Mouse (Mus musculus): Measurements from ENCODE around the gene Atp8b3. TPM values are rescaled to one million over a fixed set of nuclear protein-coding genes. Genes with fewer than 3 reads are reported as not detected.
A peak's percentile ranks its signal among the peaks of the same experiment; 100 is the strongest.

The Atp8b3 gene
- 1.2 and 1.3 TPM in 2 replicates for polyA plus RNA-seq (2015; fragmentation: Nextera tagmentation; extraction: Ambion mirVana)

DNA sequence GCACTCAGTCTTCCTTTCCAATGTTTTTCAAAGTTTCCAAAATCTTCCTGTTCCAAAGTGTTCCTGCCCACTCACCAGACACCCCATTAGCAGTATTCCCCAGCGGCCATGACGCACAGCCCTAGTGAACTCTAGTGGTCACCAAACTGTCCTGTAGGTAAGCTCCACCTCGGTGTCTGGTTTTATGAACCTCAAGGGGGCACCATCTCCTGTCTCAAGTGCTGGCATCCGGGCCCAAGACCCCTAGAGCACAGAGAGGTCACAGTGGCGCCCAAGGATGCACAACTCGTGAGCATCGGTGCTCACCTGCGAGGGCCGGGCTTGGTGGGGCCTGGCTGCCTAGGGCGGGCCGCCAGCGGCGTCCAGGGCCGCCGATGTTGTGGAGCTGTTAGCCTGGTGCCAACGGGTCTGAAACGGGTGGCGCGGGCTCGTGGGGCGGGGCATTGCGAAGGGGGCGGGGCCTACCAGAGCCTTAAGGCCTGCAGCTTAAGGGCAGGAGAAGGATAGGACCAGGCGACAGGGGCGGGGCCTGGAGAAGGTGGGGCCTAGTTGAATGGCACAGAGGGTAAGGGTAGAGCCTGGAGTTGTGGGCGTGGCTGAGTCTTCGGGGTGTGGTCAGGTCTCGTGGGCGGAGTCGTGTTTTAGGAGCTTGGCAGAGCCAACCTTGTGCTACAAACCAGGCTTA, at the start of gene Atp8b3:
Gene Atp8b3, minus strand, starts transcription at position 415 of the 685 bp plus-strand sequence.
- H3K9ac ChIP-seq: no peak within 1 kb of the TSS
- H3K27ac ChIP-seq: no peak within 1 kb of the TSS
- H3K4me1 ChIP-seq (replicated peaks): peaks cover 9% of the 10 kb centered on the region
- WGBS: 3% methylated on average over 30 of the region's 30 CpGs
- peaks cover 29% of the 10 kb centered on the region for H3K36me3 ChIP-seq
- H3K4me2 ChIP-seq: peak within 1 kb of the TSS; percentile 34
- H3K4me3 ChIP-seq: no peak within 1 kb of the TSS
- no peak for ATAC-seq (ENCODE audit: low FRiP score)
- H3K27me3 ChIP-seq: peaks cover 53% of the 10 kb centered on the region
- no peaks in the 10 kb centered on the region for H3K9me3 ChIP-seq

GRCm38 (mm10) chr10:80587305-80587657, 48.4 kb upstream of the Atp8b3 start:
- no peaks in the 10 kb centered on the region for H3K27me3 ChIP-seq
- H3K36me3 ChIP-seq: peaks cover 40% of the 10 kb centered on the region
- WGBS: 27% methylated on average over 4 of the region's 4 CpGs
- H3K9me3 ChIP-seq: no peaks in the 10 kb centered on the region
- 0 out of 2 replicates have a peak overlapping the region, but pooled peaks have one; percentile 19 for H3K9ac ChIP-seq
- no peak overlapping the region for H3K4me3 ChIP-seq
- H3K4me1 ChIP-seq (replicated peaks): peaks cover 33% of the 10 kb centered on the region
- H3K27ac ChIP-seq: peak overlapping the region; percentile 62
- no peak overlapping the region for H3K4me2 ChIP-seq
- no peak for ATAC-seq (ENCODE audit: low FRiP score)

DNA sequence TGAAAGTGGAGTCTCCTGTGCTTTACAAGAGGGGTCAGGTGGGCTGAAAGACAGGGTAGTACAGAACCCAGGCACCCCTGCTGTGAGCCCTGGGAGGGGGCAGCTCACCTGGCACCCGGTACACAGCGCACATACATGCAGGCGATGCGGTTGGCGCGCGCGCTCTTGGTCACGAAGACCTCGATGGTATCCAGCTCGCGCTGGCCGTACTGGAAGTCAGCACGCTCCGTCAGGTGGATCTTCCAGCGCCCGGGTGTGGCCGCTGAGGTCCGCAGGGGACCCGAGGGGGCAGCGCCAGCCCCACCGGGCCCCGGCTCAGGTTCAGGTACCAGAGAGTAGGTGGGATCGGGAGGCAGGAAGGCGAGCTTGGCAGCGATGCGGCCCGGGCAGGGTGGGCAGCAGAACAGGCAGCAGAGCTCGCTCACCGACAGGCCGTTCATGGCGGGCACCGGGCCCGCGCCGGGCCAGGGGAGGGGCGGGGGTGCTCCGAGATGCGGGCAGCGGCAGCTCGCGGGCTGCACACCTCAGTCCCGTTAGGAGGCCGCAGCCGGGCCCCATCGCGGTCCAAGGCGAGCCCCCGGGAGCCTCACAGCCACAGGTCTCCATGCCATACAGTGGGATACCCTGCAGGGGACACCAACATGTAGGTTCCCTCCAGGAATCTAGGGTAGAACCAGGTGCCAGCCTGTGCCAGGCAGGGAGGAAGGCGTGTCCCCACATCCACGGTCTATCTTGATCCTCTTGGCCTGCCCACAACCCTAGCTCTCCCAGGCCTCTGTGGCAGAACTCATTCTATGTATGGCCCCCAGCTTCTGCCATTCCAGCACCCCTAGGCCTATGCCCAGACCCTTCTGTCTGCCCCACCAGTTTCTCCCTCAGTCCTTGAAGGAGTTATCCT, 47.7 kb upstream of the Atp8b3 start:
- Histone ChIP-seq H3K9ac (0 out of 2 replicates have a peak overlapping the region, but pooled peaks have one; percentile 19), H3K4me3 (no peak overlapping the region), H3K27me3 (no peaks in the 10 kb centered on the region), H3K4me2 (peak overlapping the region; percentile 10; the same call in 1 of the 2 replicates), H3K9me3 (no peaks in the 10 kb centered on the region), H3K36me3 (peaks cover 44% of the 10 kb centered on the region), H3K27ac (peak overlapping the region; percentile 62), H3K4me1 (replicated peaks) (peaks cover 33% of the 10 kb centered on the region)
- ATAC-seq (ENCODE audit: low FRiP score): no peak
- 94% methylated on average over 47 of the region's 51 CpGs for WGBS

DNA sequence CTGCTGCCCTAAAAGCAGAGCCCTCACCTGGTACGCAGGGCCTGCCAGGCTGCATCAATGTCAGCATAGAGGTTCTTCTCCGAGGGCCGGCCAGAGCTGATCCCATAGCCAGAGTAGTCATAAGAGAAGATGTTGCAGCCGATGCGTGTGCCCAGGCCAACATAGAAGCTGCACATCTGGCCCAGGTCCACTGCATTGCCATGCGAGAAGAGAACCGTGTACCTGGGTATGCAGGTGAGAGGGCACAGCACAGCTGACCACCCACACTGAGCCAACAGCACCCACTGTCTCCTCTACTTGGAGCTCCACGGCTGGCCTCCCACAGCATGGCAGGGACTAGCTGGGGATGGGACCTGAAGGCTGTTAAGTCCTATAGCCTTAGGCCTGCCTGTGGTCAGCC, 46.7 kb upstream of the Atp8b3 start:
- peak overlapping the region; percentile 46; the same call in 1 of the 2 replicates for H3K9ac ChIP-seq
- H3K27me3 ChIP-seq: no peaks in the 10 kb centered on the region
- no peak overlapping the region for H3K27ac ChIP-seq
- peaks cover 33% of the 10 kb centered on the region for H3K4me1 ChIP-seq (replicated peaks)
- no peak overlapping the region for H3K4me3 ChIP-seq
- peak overlapping the region; percentile 10; the same call in 1 of the 2 replicates for H3K4me2 ChIP-seq
- H3K9me3 ChIP-seq: no peaks in the 10 kb centered on the region
- ATAC-seq (ENCODE audit: low FRiP score): no peak
- H3K36me3 ChIP-seq: peaks cover 44% of the 10 kb centered on the region
- WGBS: 95% methylated on average over 8 of the region's 8 CpGs

DNA sequence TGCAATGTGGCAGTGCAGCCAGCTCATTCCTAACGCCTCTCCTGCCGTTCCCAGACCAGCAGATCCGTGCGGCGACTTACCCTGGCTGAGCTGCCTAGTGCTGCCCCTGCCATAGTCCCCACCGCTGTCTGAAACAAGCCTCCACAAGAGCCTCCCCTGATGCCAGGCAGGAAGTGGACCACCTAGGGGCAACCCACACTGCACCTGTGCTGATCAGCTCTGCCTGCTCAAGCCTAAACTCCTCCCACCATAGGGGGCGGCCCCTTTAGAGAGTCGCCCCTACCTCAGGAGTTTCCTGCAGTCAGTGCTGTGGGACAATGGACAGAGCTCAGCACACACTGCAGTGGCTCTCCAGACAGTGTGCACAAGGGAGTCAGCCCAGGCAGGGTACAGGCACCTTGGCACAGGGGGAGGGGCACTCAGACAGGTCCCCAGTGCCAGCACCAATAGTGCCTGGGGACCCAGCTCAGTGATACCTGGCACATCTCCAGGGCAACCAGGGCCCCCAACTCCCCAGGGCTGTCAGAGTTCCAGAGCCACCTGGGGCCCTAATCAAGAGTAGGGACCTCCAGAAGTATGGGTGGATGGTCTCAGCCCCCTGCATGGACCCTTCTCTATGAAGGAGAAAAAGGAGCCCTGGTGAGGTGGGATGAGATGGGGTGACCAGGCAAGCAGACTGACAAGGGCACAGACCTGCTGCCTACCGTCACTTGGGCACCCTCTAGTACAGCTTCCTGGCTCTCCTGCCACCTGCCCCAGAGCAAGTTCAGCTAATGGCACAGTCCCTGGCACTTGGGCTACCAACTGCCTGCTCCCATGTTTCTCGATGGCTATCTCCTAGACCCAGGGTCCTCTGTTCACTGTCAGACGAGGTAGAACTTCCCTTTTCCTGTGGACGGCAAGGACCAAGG, 46.0 kb upstream of the Atp8b3 start:
- H3K4me2 ChIP-seq: no peak overlapping the region; the same call in 1 of the 2 replicates

GRCm38 (mm10) chr10:80584045-80584488, 45.1 kb upstream of the Atp8b3 start:
- no peaks in the 10 kb centered on the region for H3K9me3 ChIP-seq
- no peak overlapping the region for H3K9ac ChIP-seq
- WGBS: 69% methylated on average over 12 of the region's 12 CpGs
- H3K27me3 ChIP-seq: no peaks in the 10 kb centered on the region
- no peak overlapping the region for H3K4me3 ChIP-seq
- no peak overlapping the region for H3K27ac ChIP-seq
- H3K4me2 ChIP-seq: no peak overlapping the region
- H3K36me3 ChIP-seq: peaks cover 44% of the 10 kb centered on the region
- ATAC-seq (ENCODE audit: low FRiP score): no peak
- H3K4me1 ChIP-seq (replicated peaks): peaks cover 32% of the 10 kb centered on the region

More for the DNA sequence above, 46.0 kb upstream of the Atp8b3 start:
- Histone ChIP-seq H3K9me3 (no peaks in the 10 kb centered on the region), H3K4me3 (no peak overlapping the region), H3K9ac (peak overlapping the region; percentile 46; the same call in 1 of the 2 replicates), H3K36me3 (peaks cover 44% of the 10 kb centered on the region), H3K27ac (no peak overlapping the region), H3K27me3 (no peaks in the 10 kb centered on the region), H3K4me1 (replicated peaks) (peaks cover 33% of the 10 kb centered on the region)
- WGBS: 71% methylated on average over 12 of the region's 12 CpGs
- ATAC-seq (ENCODE audit: low FRiP score): no peak

GRCm38 (mm10) chr10:80583047-80583446, 44.1 kb upstream of the Atp8b3 start:
- Histone ChIP-seq H3K27ac (no peak overlapping the region), H3K4me3 (no peak overlapping the region), H3K4me1 (replicated peaks) (peaks cover 29% of the 10 kb centered on the region), H3K9me3 (no peaks in the 10 kb centered on the region), H3K9ac (peak overlapping the region; percentile 8; the same call in 1 of the 2 replicates), H3K36me3 (peaks cover 44% of the 10 kb centered on the region), H3K27me3 (no peaks in the 10 kb centered on the region), H3K4me2 (no peak overlapping the region)
- ATAC-seq (ENCODE audit: low FRiP score): no peak
- whole genome bisulfite sequencing: 82% methylated on average over 5 of the region's 5 CpGs

- no peak overlapping the region for H3K27ac ChIP-seq
- no peak overlapping the region for H3K4me3 ChIP-seq
- H3K36me3 ChIP-seq: peaks cover 16% of the 10 kb centered on the region
- WGBS: 7% methylated on average over 8 of the region's 8 CpGs
- no peaks in the 10 kb centered on the region for H3K9me3 ChIP-seq
- H3K9ac ChIP-seq: no peak overlapping the region
- no peak for ATAC-seq (ENCODE audit: low FRiP score)
- no peak overlapping the region; the same call in 1 of the 2 replicates for H3K4me2 ChIP-seq
- H3K27me3 ChIP-seq: no peaks in the 10 kb centered on the region
- peaks cover 45% of the 10 kb centered on the region for H3K4me1 ChIP-seq (replicated peaks)
Observed at GRCm38 (mm10) chr10:80578911-80579310, 40.0 kb upstream of the Atp8b3 start.

- Histone ChIP-seq H3K27me3 (no peaks in the 10 kb centered on the region), H3K27ac (peak overlapping the region; percentile 86), H3K36me3 (peaks cover 9% of the 10 kb centered on the region), H3K9ac (peak overlapping the region; percentile 86), H3K4me1 (replicated peaks) (peaks cover 51% of the 10 kb centered on the region), H3K4me2 (peak overlapping the region; percentile 93), H3K4me3 (peak overlapping the region; percentile 77), H3K9me3 (no peaks in the 10 kb centered on the region)
- ATAC-seq (ENCODE audit: low FRiP score): peak; percentile 15; the same call in 1 of the 2 replicates
- WGBS: under 1% methylated on average over 29 of the region's 29 CpGs
Observed at GRCm38 (mm10) chr10:80578131-80578750, 39.3 kb upstream of the Atp8b3 start.

- ATAC-seq (ENCODE audit: low FRiP score): peak; percentile 75
- Histone ChIP-seq H3K4me2 (peak within 1 kb of the TSS; percentile 93), H3K36me3 (peaks cover 6% of the 10 kb centered on the region), H3K9ac (peak within 1 kb of the TSS; percentile 86), H3K4me3 (peak within 1 kb of the TSS; percentile 77), H3K4me1 (replicated peaks) (peaks cover 58% of the 10 kb centered on the region), H3K9me3 (no peaks in the 10 kb centered on the region), H3K27ac (peak within 1 kb of the TSS; percentile 86), H3K27me3 (no peaks in the 10 kb centered on the region)
- under 1% methylated on average over 68 of the region's 97 CpGs for WGBS
Observed at GRCm38 (mm10) chr10:80577195-80578130, 38.5 kb upstream of the Atp8b3 start, which contains the start of gene Klf16. Gene Klf16, minus strand, starts transcription at chr10:80577321.

Data from hindbrain, embryonic 13.5 days (tissue).